Mouse (Mus musculus) neural tube, embryonic 10.5 days (tissue): Measurements from ENCODE around the gene 3110082I17Rik.
A peak's percentile ranks its signal among the peaks of the same experiment; 100 is the strongest.

Experiments
- DNase-seq: peaks from one replicate; pipeline ENCODE4 v3.0.0-alpha.2; 2017; ENCODE audit warnings: low spot score; ENCODE audit errors: extremely low spot score

Gene 3110082I17Rik

DNA sequence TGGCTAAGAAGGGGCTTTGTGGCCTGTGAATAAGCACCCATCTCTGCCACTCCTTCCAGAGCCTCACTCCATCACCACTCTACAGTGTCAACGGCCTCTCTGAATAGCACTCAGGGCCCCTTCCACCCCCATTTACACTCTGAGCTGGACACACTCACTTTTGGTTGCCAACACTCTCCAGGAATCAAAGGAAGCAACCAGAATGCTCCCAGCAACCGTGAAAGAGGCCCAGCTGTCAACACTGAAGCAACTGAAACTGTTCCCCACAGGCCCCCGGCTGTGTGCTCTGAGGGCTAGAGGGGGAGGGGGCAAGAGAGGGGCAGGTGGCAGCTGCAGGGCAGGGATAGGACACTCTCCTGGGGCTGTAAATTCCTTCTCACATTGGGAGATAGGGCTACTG, 41.7 kb downstream of the 3110082I17Rik start:
- no peak for DNase-seq

GRCm38 (mm10) chr5:139418110-139418509, 42.2 kb downstream of the 3110082I17Rik start:
- DNase-seq: no peak

- no peak for DNase-seq
These were observed 42.8 kb downstream of the 3110082I17Rik start for GRCm38 (mm10) chr5:139417480-139417879.

- no peak for DNase-seq
These were observed 43.4 kb downstream of the 3110082I17Rik start for GRCm38 (mm10) chr5:139416942-139417341.

GRCm38 (mm10) chr5:139415001-139415400, 45.3 kb downstream of the 3110082I17Rik start:
- no peak for DNase-seq

GRCm38 (mm10) chr5:139413545-139413944, 46.8 kb downstream of the 3110082I17Rik start:
- no peak for DNase-seq

DNA sequence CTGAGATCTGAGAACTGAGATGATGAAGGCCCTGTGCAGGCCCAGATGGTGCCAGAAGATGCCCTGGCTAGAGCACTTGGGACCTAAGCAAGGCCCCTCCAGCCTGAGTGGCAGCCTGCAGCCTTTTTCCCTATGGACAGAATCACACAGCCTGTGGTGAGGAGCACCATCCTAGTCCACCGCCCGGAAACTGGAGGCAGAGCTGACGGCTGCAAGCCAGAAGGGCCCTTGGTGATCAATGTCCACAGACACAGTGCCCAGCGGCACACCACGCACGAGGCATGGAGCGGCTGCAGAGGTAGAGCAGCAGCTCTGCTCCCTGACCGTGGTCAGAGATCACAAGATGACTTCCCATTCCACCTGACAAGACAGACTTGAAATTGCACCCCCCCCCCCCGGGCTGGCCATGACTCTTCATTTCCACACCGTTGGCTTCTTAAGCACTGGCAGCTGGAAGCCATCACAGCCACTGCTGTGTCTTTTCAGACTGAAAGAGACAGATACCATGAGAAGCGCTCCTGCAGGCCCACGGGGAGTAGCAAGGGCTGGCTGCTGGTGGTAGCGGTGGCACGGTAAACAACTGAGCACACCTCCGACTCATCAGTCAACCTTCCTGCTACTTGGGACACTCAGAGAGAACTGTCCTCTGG, 48.5 kb downstream of the 3110082I17Rik start:
- no peak for DNase-seq

DNA sequence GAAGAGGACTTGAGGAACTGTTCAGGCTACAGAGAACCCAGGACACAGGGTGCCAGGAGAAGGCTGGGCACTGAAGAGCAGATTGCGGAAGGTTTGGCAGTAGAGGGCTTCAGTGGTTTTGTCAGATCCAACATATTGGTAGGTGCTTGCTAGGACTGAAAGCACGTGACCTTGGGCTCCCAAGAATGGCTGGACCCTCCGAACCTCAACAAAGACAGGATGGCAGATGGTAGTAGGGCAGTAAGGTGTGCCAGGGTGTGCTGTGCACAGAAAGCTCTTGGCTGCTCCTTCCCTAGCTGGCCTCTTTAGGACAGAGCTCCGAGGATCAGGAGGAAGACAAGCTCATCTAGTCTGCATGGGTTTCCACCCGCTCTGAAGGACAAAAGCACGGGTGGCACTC, 49.2 kb downstream of the 3110082I17Rik start:
- no peak for DNase-seq

DNA sequence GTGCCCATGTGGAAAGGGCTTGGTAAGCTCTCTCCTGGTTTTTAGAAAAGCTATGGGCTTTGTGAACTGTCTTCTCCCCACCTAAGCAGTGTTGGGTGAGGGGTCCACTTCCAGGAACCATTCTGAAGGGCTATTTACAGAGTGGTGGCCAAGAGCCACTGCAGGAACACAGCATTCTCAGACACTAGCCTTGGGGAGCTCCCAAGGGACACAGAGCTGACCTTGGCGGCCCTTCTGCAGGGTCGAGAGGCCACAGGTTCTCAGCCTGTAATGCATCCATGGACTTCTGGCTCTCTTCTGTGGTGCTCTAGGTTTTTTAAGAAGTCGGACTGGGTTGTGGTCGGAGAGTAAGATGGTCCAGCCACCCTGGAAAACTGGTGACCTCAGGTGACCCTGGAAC, 50.3 kb downstream of the 3110082I17Rik start:
- DNase-seq: no peak

GRCm38 (mm10) chr5:139409412-139409811, 50.9 kb downstream of the 3110082I17Rik start:
- no peak for DNase-seq

- DNase-seq: no peak
These were observed 51.8 kb downstream of the 3110082I17Rik start for GRCm38 (mm10) chr5:139408511-139408910.

GRCm38 (mm10) chr5:139407121-139407885, 53.0 kb downstream of the 3110082I17Rik start:
- DNase-seq: no peak

DNA sequence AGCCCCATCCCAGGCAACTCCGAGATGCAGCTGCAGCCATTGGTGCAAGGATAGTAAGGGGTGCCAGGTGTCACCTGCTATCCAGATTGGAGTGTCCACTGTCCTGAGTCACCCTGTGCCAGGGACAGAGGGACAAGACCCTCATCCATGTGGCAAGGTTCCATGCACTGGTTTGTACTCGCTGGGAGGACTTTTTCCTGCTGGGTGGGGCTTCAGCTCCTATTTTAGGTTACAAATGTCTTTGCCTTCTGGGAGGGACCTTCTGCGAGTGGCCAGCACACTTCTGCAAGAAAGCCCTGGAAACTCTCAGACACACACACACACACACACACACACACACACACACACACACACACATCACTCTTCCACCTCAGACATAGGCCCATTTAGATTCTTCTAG, 54.4 kb downstream of the 3110082I17Rik start:
- no peak for DNase-seq

DNA sequence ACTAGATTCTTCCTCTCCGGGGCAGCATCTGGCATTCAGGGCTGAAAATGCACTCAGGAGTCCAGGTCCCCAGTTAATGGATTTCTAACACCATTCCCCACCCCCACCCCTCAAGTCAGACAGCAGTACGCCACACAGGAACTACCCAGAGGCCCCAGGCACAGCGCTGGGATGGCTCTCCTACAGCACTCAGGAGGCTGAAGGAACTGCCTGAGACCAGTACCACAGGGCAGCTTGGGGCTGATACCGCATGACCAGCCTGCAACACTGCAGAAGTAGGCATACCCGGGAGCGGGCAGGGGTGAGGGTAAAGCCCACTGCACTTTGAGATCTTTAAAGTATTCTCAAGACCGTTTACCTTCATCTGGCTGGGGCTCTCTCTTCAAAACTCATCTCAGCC, 54.8 kb downstream of the 3110082I17Rik start:
- DNase-seq: no peak

DNA sequence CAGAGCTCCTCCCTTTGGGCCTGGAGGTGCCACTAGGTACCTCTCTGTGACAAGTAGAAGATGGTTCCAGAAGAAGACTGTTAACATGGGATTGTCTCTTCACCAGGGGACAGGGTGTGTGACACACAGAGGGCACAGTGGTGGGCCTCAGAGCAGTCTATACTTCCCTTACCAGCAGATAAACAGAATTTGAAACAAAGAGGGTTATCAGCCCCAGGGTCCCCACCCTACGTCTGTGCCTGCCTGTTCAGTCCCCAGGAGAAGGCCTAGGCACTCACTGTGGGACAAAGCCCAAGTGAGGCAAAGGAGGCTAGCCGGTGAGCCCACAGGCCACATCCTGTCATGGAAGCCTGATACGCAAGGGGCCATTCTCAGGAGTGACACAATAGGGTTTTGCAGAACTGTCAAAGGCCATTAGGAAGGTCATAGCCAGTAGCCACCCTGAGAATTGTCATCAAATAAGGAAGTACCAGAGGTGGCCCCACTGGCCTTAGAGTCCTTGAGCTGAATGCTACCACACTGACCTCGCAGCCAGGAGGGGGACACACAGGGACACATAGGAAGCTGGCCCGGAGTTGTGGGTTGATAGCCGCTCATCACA, 55.4 kb downstream of the 3110082I17Rik start, which contains the start of gene C130050O18Rik:
TSS of gene C130050O18Rik (plus strand) at position 480 of the 601 bp plus-strand sequence.
- DNase-seq: no peak

DNA sequence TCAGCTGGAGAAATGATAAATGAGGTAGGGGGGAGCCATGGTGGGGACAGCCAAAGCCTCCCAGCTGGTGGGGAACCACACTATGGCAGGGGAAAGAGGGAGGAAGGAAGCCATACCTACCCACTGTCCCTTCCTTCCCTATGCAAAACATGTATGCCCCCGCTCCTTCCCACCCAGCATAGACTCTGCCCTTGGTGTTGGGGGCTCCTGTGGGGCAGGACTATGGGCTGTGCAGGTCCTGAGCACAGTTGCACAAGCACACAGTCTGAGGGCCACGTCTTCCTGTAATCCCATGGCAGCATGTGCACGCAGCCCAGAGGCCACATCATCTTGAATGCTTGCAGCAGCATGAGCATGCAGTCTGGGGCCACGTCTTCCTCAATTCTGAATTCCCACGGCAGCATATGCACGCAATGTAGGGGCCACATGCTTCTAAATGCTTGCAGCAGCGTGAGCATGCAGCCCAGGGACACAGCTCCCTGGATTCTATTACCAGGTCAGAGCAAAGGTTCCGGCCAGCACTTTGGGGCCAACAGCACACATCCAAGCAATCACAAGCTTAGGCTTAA, 56.6 kb downstream of the 3110082I17Rik start:
- no peak for DNase-seq

GRCm38 (mm10) chr5:139402106-139402505, 58.2 kb downstream of the 3110082I17Rik start:
- DNase-seq: no peak

DNA sequence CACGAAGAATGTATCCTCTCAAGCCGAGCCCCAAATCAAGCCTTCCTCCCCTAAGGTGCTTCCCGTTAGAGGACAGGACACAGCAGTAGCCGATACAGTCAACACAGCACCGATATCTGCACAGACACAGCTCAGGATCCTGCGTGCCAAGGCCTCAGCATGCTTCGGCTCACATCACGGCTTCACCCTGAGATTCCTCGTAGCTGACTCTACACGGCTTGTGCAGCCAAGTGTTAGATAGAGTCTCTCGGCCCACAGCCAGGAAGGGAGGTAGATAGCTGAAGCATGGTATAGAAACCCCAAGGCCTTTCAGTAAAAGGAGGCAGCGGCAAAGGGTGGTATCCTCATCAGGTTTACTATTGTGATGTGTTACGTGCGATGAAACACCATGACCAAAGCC, 60.3 kb downstream of the 3110082I17Rik start:
- no peak for DNase-seq

DNA sequence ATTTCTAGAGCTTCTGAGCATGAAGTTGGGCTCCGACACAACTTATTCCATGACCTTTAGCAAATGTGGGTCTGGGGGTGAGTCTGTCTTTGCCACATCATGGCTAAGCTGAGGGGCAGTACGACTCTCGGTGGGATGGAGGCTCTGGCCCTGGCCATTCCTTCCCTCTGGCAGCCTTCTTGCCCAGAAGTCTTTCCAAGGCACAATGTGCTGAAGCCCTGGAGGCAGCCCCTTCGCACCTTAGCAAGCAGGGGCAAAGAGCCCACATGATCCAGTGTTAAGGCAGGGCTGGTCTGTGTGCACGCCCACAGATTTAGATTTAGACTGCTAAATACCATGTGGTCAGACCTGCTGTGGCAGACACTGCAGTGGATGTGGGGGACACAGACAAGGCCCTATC, 61.5 kb downstream of the 3110082I17Rik start:
- no peak for DNase-seq

DNA sequence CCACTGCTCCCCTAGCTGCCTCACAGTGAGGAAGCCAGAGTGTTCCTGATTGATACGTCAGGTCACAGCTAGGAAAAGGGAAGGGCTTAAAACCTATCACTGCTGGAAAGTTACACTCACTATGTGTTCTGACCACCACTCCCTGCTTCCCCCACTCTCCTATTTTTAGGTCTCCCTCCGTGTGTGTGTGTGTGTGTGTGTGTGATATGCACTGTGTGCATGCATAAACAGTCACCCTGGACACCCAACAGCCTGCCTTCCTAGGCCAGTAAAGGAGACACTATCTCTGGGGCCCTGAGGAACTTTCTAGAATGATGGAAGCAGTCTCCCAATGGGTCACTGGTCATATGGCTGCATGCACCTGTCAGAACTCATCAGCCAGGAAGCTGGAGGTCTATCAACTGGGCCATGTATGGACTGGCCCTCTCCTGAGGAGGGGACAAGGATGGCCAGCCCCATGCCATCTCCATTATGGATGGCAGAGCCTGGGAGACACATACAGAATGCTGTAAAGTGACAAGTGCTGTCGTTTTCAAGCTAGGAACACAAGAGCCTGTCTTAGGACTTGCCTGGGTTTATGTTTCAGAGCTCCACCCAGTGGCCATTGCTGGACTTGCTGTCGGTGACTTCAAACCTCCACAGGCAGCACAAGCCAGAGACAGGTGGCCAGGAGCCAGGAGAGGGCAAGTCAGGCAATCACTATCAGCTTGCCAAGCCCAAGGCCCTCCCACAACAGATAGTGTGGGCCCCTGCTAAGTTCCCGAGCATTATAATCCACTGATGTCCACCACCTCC, 62.2 kb downstream of the 3110082I17Rik start:
- peak; percentile 84 for DNase-seq

DNA sequence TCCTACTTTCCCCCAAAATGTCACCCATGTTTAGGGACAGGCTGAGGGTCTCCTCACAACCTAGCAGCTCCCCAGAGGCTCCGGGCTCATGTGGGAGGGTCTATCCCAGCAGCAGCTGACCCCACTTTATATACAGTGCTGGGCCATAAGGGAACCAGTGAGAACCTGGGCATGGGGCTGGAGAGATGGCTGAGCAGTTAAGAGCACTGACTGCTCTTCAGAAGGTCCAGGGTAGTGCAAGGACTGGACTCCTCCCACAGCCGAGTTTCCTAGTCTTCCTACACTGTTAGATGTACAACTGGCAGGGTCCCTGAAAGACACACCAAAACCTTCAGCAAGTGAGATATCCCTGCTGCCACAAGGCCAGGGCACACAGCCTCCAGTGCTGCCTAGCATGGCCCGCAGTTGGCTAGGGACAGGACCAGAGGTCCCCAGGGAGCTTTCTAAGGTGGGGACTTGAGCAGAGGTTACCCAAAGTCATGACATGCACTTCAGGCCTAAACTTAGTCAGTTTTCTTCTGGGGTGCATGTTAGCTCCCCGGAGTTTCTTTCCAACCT, 62.9 kb downstream of the 3110082I17Rik start:
- DNase-seq: no peak
